8 mouse cellular contexts compared by ENCODE assay signal in genomic region chr10:60685764-60686640, GRCm38 (mm10). TPM values are rescaled to one million over a fixed set of nuclear protein-coding genes. Genes with fewer than 3 reads are reported as not detected.
A peak's percentile ranks its signal among the peaks of the same experiment; 100 is the strongest.
DNase-seq lines count a peak whose midpoint lies in the region; ATAC-seq lines count a peak whose summit lies in the region.

No protein-coding gene starts in this region.

- no peak for DNase-seq in heart, postnatal 36 days
- DNase-seq in ZHBTc4 (ENCODE audit: low read depth, low spot score): peak; percentile 43
- DNase-seq in midbrain, embryonic 10.5 days (ENCODE audit: low spot score): peak; percentile 26
- DNase-seq in left cerebral cortex, postnatal 14 days (ENCODE audit: low spot score in 2 of 2): no peak
- no peak for DNase-seq in lung, postnatal 25 days (ENCODE audit: low spot score)

- ATAC-seq in heart, embryonic 14.5 days (ENCODE audit: insufficient number of reproducible peaks, insufficient read depth, low FRiP score, low read depth): no peak
- no peak for ATAC-seq in forebrain, embryonic 15.5 days (replicated peaks)
- no peak for ATAC-seq in monocyte, adult 5-6 weeks (replicated peaks; ENCODE audit: insufficient number of reproducible peaks, low FRiP score, low TSS enrichment, poor library complexity, severe bottlenecking)

- H3K36me3 ChIP-seq in heart, embryonic 14.5 days (ENCODE audit: control insufficient read depth, insufficient read depth, low read length): no peaks in the 10 kb centered on the region
- no peaks in the 10 kb centered on the region for H3K36me3 ChIP-seq in forebrain, embryonic 15.5 days
- no peaks in the 10 kb centered on the region for H3K36me3 ChIP-seq in midbrain, embryonic 10.5 days

- H3K4me1 ChIP-seq in heart, embryonic 14.5 days (ENCODE audit: control insufficient read depth in 2 of 2, insufficient read depth in 2 of 2, low read length in 2 of 2): peaks cover 2 to 18% of the 10 kb centered on the region in 2 experiments; a peak in 3 of 4 replicates
- peaks cover 14% of the 10 kb centered on the region for H3K4me1 ChIP-seq in forebrain, embryonic 15.5 days
- peaks cover 24% of the 10 kb centered on the region for H3K4me1 ChIP-seq in midbrain, embryonic 10.5 days

- no peak overlapping the region for H3K9ac ChIP-seq in heart, embryonic 14.5 days (ENCODE audit: low read length)
- H3K9ac ChIP-seq in forebrain, embryonic 15.5 days (replicated peaks): no peak overlapping the region

- intact Hi-C loops in heart, postnatal 36 days (cut with DNase I): loop anchor here (2.0 to 5.0 kb wide), 2 partner anchors 27 to 59 kb away; no protein-coding TSS in a partner anchor
- intact Hi-C loops in left cerebral cortex, postnatal 14 days (cut with DNase I): loop anchor here (2.0 kb wide), 1 partner anchor 155 kb away; no protein-coding TSS in a partner anchor

- peak overlapping the region; percentile 91 for H3K4me2 ChIP-seq in heart, embryonic 14.5 days (ENCODE audit: low read length)
- peak overlapping the region; percentile 99 for H3K4me2 ChIP-seq in forebrain, embryonic 15.5 days (replicated peaks)

- H3K4me3 ChIP-seq in heart, embryonic 14.5 days (ENCODE audit: control insufficient read depth in 1 of 2, insufficient read depth in 1 of 2, low read depth in 1 of 2, low read length in 2 of 2): peak overlapping the region; percentile 54 to 58
- H3K4me3 ChIP-seq in forebrain, embryonic 15.5 days: peak overlapping the region; percentile 64
- H3K4me3 ChIP-seq in midbrain, embryonic 10.5 days: peak overlapping the region; percentile 70

- peaks cover 74% of the 10 kb centered on the region for H3K27me3 ChIP-seq in heart, embryonic 14.5 days (ENCODE audit: control insufficient read depth, insufficient read depth, low read length)
- H3K27me3 ChIP-seq in forebrain, embryonic 15.5 days: peaks cover 63% of the 10 kb centered on the region
- peaks cover 85% of the 10 kb centered on the region for H3K27me3 ChIP-seq in midbrain, embryonic 10.5 days (ENCODE audit: low read depth, poor library complexity, severe bottlenecking)

- no peaks in the 10 kb centered on the region for H3K9me3 ChIP-seq in heart, embryonic 14.5 days (ENCODE audit: control insufficient read depth, low read length)
- H3K9me3 ChIP-seq in forebrain, embryonic 15.5 days: no peaks in the 10 kb centered on the region
- no peaks in the 10 kb centered on the region for H3K9me3 ChIP-seq in midbrain, embryonic 10.5 days (replicated peaks)

- WGBS in heart, embryonic 14.5 days: 5% methylated on average over 50 of the region's 50 CpGs
- 7% methylated on average over 50 of the region's 50 CpGs for WGBS in forebrain, embryonic 15.5 days
- WGBS in midbrain, embryonic 10.5 days: 6% methylated on average over 50 of the region's 50 CpGs

- no peak overlapping the region for H3K27ac ChIP-seq in heart, embryonic 14.5 days (replicated peaks in 1 of 2; ENCODE audit: control insufficient read depth in 1 of 2, insufficient read depth in 1 of 2, low read depth in 2 of 2, low read length in 2 of 2)
- H3K27ac ChIP-seq in forebrain, embryonic 15.5 days (replicated peaks): no peak overlapping the region
- H3K27ac ChIP-seq in midbrain, embryonic 10.5 days (replicated peaks): no peak overlapping the region

RNA-seq across cellular contexts. Expression of gene Cdh23, which starts 10.3 kb away (rescaled TPM):
- polyA plus RNA-seq in heart, embryonic 14.5 days (2014; fragmentation: Nextera tagmentation; extraction: Ambion mirVana): 0.31 and 0.32 TPM in 2 replicates
- 1 to 10 TPM; 5.5 to 7.0 TPM for total RNA-seq in heart, postnatal 36 days (2021)
- 1.2 and 2.7 TPM in 2 replicates for polyA plus RNA-seq in forebrain, embryonic 15.5 days (2015; fragmentation: Nextera tagmentation; extraction: Ambion mirVana)
- polyA plus RNA-seq in midbrain, embryonic 10.5 days (2016; fragmentation: Nextera tagmentation; extraction: Ambion mirVana): 0.53 TPM in 2 replicates
- 0.32 to 1.1 TPM in 2 of 3 replicates, not detected in the other for total RNA-seq in monocyte, adult 5-6 weeks (2017)
- 1 to 10 TPM; 1.5 to 2.0 TPM for total RNA-seq in left cerebral cortex, postnatal 14 days (2021)

Comparison
In these comparisons a context has a peak if more than half of its experiments do, and no peak if none do; other contexts are left out.
1. DNase-seq: peak in ZHBTc4 (single experiment) and midbrain, embryonic 10.5 days (single experiment); none in heart, postnatal 36 days (0 of 2), left cerebral cortex, postnatal 14 days (0 of 2) and lung, postnatal 25 days (single experiment).
2. Peak in every context shown above with its lines, with median percentiles within 50 percentile points of each other: H3K4me3 ChIP-seq.